Mouse (Mus musculus): ENCODE measurements around the gene Sp2. TPM values are rescaled to one million over a fixed set of nuclear protein-coding genes. Genes with fewer than 3 reads are reported as not detected.

Gene Sp2
- total and polyA plus RNA-seq, 2 experiments from 2014 or later, result 6.8 to 8.9 TPM

GRCm38 (mm10) chr11:96977606-96978400 lies 5.0 kb downstream of the Sp2 start:
- WGBS, result under 1% methylated on average over 45 of the region's 45 CpGs
- DNase-seq (ENCODE audit: low spot score) (peak; percentile 100), ATAC-seq (ENCODE audit: insufficient read depth, low read depth) (peak; percentile 94)
- H3K27ac ChIP-seq (ENCODE audit: low read depth), result peak overlapping the region; percentile 94
- no peaks in the 10 kb centered on the region for H3K9me3 ChIP-seq (replicated peaks; ENCODE audit: control insufficient read depth, low read length)
- no peak for TF ChIP-seq CTCF (IDR thresholded peaks at IDR 0.05; ENCODE audit: low read depth)
- TF ChIP-seq EP300 (IDR thresholded peaks at IDR 0.05; ENCODE audit: low read depth), result peak; percentile 100
- H3K4me1 ChIP-seq (ENCODE audit: control insufficient read depth, insufficient read depth), result peaks cover 23% of the 10 kb centered on the region
- H3K4me2 ChIP-seq (ENCODE audit: low read depth, low read length), result peak overlapping the region; percentile 81
- peak overlapping the region; percentile 81 for H3K9ac ChIP-seq (replicated peaks; ENCODE audit: low read depth, low read length)
- H3K36me3 ChIP-seq (replicated peaks; ENCODE audit: control insufficient read depth, insufficient read depth, low read length), result no peaks in the 10 kb centered on the region
- H3K4me3 ChIP-seq (ENCODE audit: low read depth, low read length), result peak overlapping the region; percentile 65
- no peaks in the 10 kb centered on the region for H3K27me3 ChIP-seq (ENCODE audit: control insufficient read depth, insufficient read depth, low read length)

GRCm38 (mm10) chr11:96976911-96977591 lies 5.7 kb downstream of the Sp2 start:
- H3K9ac ChIP-seq (replicated peaks; ENCODE audit: low read depth, low read length), result peak overlapping the region; percentile 81
- H3K4me1 ChIP-seq (ENCODE audit: control insufficient read depth, insufficient read depth), result peaks cover 30% of the 10 kb centered on the region
- H3K27ac ChIP-seq (ENCODE audit: low read depth), result peak overlapping the region; percentile 94
- ATAC-seq (ENCODE audit: insufficient read depth, low read depth), result peak; percentile 79
- H3K4me3 ChIP-seq (ENCODE audit: low read depth, low read length), result peak overlapping the region; percentile 65
- H3K27me3 ChIP-seq (ENCODE audit: control insufficient read depth, insufficient read depth, low read length), result no peaks in the 10 kb centered on the region
- H3K4me2 ChIP-seq (ENCODE audit: low read depth, low read length), result peak overlapping the region; percentile 81
- WGBS, result 1% methylated on average over 36 of the region's 50 CpGs
- H3K9me3 ChIP-seq (replicated peaks; ENCODE audit: control insufficient read depth, low read length), result no peaks in the 10 kb centered on the region
- no peaks in the 10 kb centered on the region for H3K36me3 ChIP-seq (replicated peaks; ENCODE audit: control insufficient read depth, insufficient read depth, low read length)
- peak; percentile 88 for DNase-seq (ENCODE audit: low spot score)
- TF ChIP-seq CTCF (IDR thresholded peaks at IDR 0.05; ENCODE audit: low read depth) (0 out of 2 replicates have a peak, but pooled peaks have one; percentile 0), EP300 (IDR thresholded peaks at IDR 0.05; ENCODE audit: low read depth) (no peak)

GRCm38 (mm10) chr11:96976379-96976687 lies 6.4 kb downstream of the Sp2 start:
- no peak for ATAC-seq (ENCODE audit: insufficient read depth, low read depth)
- 38% methylated on average over 3 of the region's 3 CpGs for WGBS
- peak overlapping the region; percentile 65 for H3K4me3 ChIP-seq (ENCODE audit: low read depth, low read length)

GRCm38 (mm10) chr11:96975511-96976378 lies 7.0 kb downstream of the Sp2 start:
- Histone ChIP-seq H3K27ac (ENCODE audit: low read depth) (peak overlapping the region; percentile 94), H3K36me3 (replicated peaks; ENCODE audit: control insufficient read depth, insufficient read depth, low read length) (no peaks in the 10 kb centered on the region), H3K27me3 (ENCODE audit: control insufficient read depth, insufficient read depth, low read length) (no peaks in the 10 kb centered on the region), H3K9me3 (replicated peaks; ENCODE audit: control insufficient read depth, low read length) (no peaks in the 10 kb centered on the region), H3K4me2 (ENCODE audit: low read depth, low read length) (peak overlapping the region; percentile 81), H3K4me1 (ENCODE audit: control insufficient read depth, insufficient read depth) (peaks cover 43% of the 10 kb centered on the region), H3K4me3 (ENCODE audit: low read depth, low read length) (peak overlapping the region; percentile 65), H3K9ac (replicated peaks; ENCODE audit: low read depth, low read length) (peak overlapping the region; percentile 81)
- no peak for ATAC-seq (ENCODE audit: insufficient read depth, low read depth)
- WGBS, result 59% methylated on average over 10 of the region's 10 CpGs
- no peak for DNase-seq (ENCODE audit: low spot score)
- TF ChIP-seq CTCF (IDR thresholded peaks at IDR 0.05; ENCODE audit: low read depth) (no peak), EP300 (IDR thresholded peaks at IDR 0.05; ENCODE audit: low read depth) (no peak)

More at GRCm38 (mm10) chr11:96976379-96976687, 6.4 kb downstream of the Sp2 start:
- Histone ChIP-seq H3K9ac (replicated peaks; ENCODE audit: low read depth, low read length) (peak overlapping the region; percentile 81), H3K4me1 (ENCODE audit: control insufficient read depth, insufficient read depth) (peaks cover 37% of the 10 kb centered on the region), H3K36me3 (replicated peaks; ENCODE audit: control insufficient read depth, insufficient read depth, low read length) (no peaks in the 10 kb centered on the region), H3K27ac (ENCODE audit: low read depth) (peak overlapping the region; percentile 94), H3K9me3 (replicated peaks; ENCODE audit: control insufficient read depth, low read length) (no peaks in the 10 kb centered on the region), H3K4me2 (ENCODE audit: low read depth, low read length) (peak overlapping the region; percentile 81), H3K27me3 (ENCODE audit: control insufficient read depth, insufficient read depth, low read length) (no peaks in the 10 kb centered on the region)
- TF ChIP-seq EP300 (IDR thresholded peaks at IDR 0.05; ENCODE audit: low read depth) (no peak), CTCF (IDR thresholded peaks at IDR 0.05; ENCODE audit: low read depth) (no peak)
- DNase-seq (ENCODE audit: low spot score), result no peak

- no peaks in the 10 kb centered on the region for H3K27me3 ChIP-seq (ENCODE audit: control insufficient read depth, insufficient read depth, low read length)
- H3K9ac ChIP-seq (replicated peaks; ENCODE audit: low read depth, low read length), result no peak overlapping the region
- no peak overlapping the region for H3K4me3 ChIP-seq (ENCODE audit: low read depth, low read length)
- H3K4me1 ChIP-seq (ENCODE audit: control insufficient read depth, insufficient read depth), result peaks cover 52% of the 10 kb centered on the region
- H3K9me3 ChIP-seq (replicated peaks; ENCODE audit: control insufficient read depth, low read length), result no peaks in the 10 kb centered on the region
- H3K36me3 ChIP-seq (replicated peaks; ENCODE audit: control insufficient read depth, insufficient read depth, low read length), result no peaks in the 10 kb centered on the region
- DNase-seq (ENCODE audit: low spot score) (no peak), ATAC-seq (ENCODE audit: insufficient read depth, low read depth) (no peak)
- no peak overlapping the region for H3K4me2 ChIP-seq (ENCODE audit: low read depth, low read length)
- H3K27ac ChIP-seq (ENCODE audit: low read depth), result 0 out of 2 replicates have a peak overlapping the region, but pooled peaks have one; percentile 2
- 76% methylated on average over 5 of the region's 5 CpGs for WGBS
- TF ChIP-seq CTCF (IDR thresholded peaks at IDR 0.05; ENCODE audit: low read depth) (no peak), EP300 (IDR thresholded peaks at IDR 0.05; ENCODE audit: low read depth) (no peak)
Observed at GRCm38 (mm10) chr11:96974813-96975212, 7.9 kb downstream of the Sp2 start.
